Mouse (Mus musculus) T-cell, adult 66 days (primary cell): Measurements from ENCODE around the gene Tent5d. TPM values are rescaled to one million over a fixed set of nuclear protein-coding genes. Genes with fewer than 3 reads are reported as not detected.

ENCODE experiments used
- total RNA-seq, 2 experiments: library from RNA; stranded (reverse); gene quantifications; 3 replicates in 1 of 2; 4 replicates in 1 of 2; pipeline ENCODE4 v1.2.4; 2023

Tent5d gene
- not detected for total RNA-seq

GRCm38 (mm10) chrX:107792290-107792689 lies at the start of gene Tent5d:
Tent5d (plus strand) TSS chrX:107792590.

GRCm38 (mm10) chrX:107816218-107816554 lies 23.8 kb downstream of the Tent5d start, which contains the start of gene 2610002M06Rik:
2610002M06Rik (minus strand) TSS chrX:107816334.

Other genes with a start within 250 kb of the Tent5d start
- not detected for gene Tbx22, start 124.6 kb upstream of the Tent5d start, total RNA-seq
- 10 to 100 TPM; 15.6 to 16.8 TPM for gene 2610002M06Rik, start 23.7 kb downstream of the Tent5d start, total RNA-seq
- not detected for gene Gm732, start 155.9 kb downstream of the Tent5d start, total RNA-seq